Mouse (Mus musculus) stomach, embryonic 16.5 days (tissue): ENCODE measurements around the gene Fam126b. TPM values are rescaled to one million over a fixed set of nuclear protein-coding genes. Genes with fewer than 3 reads are reported as not detected.
"Not testable (repeated sequence)": the region's sequence is repeated elsewhere in the genome, so short reads cannot be mapped to it uniquely, and the experiment has no call there.

Experiments
- ATAC-seq: fragments of 200-750 bp; cut with Nextera tagmentation; 2 replicates; pipeline ENCODE4 v1.8.0; 2017; ENCODE audit warnings: moderate number of reproducible peaks, moderate TSS enrichment; ENCODE audit not compliant: insufficient read depth, low FRiP score
- H3K27ac ChIP-seq: fragments of 300-500 bp; sonication (generic); 2 replicates; pipeline ENCODE4 v1.5.1; 2014; ENCODE audit warnings: low read length
- H3K27me3 ChIP-seq: fragments of 300-500 bp; sonication (generic); 2 replicates; pipeline ENCODE4 v1.6.1; 2014; ENCODE audit warnings: low read length, control low read depth, mixed read lengths; ENCODE audit not compliant: control insufficient read depth, insufficient read depth
- H3K36me3 ChIP-seq: fragments of 300-500 bp; sonication (generic); 2 replicates; pipeline ENCODE4 v1.6.1; 2014; ENCODE audit warnings: low read length; ENCODE audit not compliant: control insufficient read depth, insufficient read depth
- H3K4me1 ChIP-seq: fragments of 300-500 bp; sonication (generic); 2 replicates; pipeline ENCODE4 v1.6.1; 2014; ENCODE audit warnings: low read length, control low read depth, mixed read lengths; ENCODE audit not compliant: control insufficient read depth, insufficient read depth
- H3K4me2 ChIP-seq: fragments of 300-500 bp; sonication (generic); 2 replicates; pipeline ENCODE4 v1.6.1; 2014; ENCODE audit warnings: low read depth, low read length, mixed read lengths
- H3K4me3 ChIP-seq: fragments of 300-500 bp; sonication (generic); replicated peaks from 2 replicates; pipeline ENCODE4 v1.5.1; 2014; ENCODE audit warnings: mild to moderate bottlenecking, low read length
- H3K9ac ChIP-seq: fragments of 300-500 bp; sonication (generic); 2 replicates; pipeline ENCODE4 v1.6.1; 2014; ENCODE audit warnings: low read length
- H3K9me3 ChIP-seq: fragments of 300-500 bp; sonication (generic); replicated peaks from 2 replicates; pipeline ENCODE4 v1.6.1; 2016; ENCODE audit warnings: low read length, control low read depth; ENCODE audit not compliant: control insufficient read depth
- WGBS: fragments of 180-500 bp; shearing (Covaris S2); extraction: QIAGEN DNeasy Blood & Tissue Kit; methylation state at CpG from one replicate; pipeline ENCODE4 v1.1.7; 2014; 5-methylcytosine and 5-hydroxymethylcytosine counted together
- polyA plus RNA-seq: library from polyadenylated mRNA; unstranded; fragments of >200 nt; fragmentation: Nextera tagmentation; extraction: Ambion mirVana; gene quantifications from 2 replicates; pipeline ENCODE4 v1.2.1, GENCODE M21; 2015

The Fam126b gene
- polyA plus RNA-seq, 1 experiment from 2014 or later, result 9.5 TPM

DNA sequence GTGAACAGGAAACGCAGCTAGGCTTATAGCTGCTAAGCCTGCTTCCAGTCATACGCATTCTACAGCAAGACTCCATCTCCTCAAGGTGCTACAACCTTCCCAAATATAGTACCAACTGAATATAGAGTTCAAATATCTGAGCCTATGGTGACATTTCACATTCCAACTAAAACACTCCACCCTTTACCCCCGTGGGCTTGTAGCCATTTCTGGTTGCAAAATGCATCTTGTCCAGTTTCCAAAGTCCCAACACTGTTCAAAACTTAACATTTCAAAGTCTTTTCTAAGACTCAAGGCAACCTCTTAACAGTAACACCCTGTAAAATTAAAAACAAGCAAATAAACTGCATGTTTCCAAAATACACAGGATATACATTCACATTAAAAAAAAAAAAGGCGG is 29.0 kb upstream of the Fam126b start:
- Histone ChIP-seq H3K27ac (no peak overlapping the region), H3K36me3 (no peaks in the 10 kb centered on the region), H3K4me3 (no peak overlapping the region), H3K4me2 (no peak overlapping the region), H3K9me3 (no peaks in the 10 kb centered on the region), H3K4me1 (peaks cover 8% of the 10 kb centered on the region; the same call in 1 of the 2 replicates), H3K9ac (no peak overlapping the region), H3K27me3 (no peaks in the 10 kb centered on the region)
- no peak for ATAC-seq
- 84% methylated on average over 4 of the region's 4 CpGs for WGBS

DNA sequence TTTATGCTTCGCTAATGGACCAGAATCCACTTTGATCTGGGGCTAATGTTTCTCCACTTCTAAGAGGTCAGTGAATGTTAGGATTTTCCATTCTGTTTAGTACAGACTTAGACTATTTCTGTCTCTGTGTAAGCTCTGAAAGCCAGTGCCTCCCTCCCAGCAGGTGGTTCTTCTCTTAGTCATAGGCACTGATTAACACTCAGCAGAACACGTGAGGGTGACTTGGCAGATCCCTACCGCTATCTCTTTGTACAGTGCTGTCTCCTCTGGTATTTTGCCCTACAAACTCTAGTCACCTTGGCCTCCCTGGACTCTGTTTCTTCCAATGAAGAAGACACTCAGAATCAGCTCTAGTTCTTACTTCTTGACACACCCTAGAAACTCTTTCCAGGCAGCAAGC is 28.3 kb upstream of the Fam126b start:
- peaks cover 8% of the 10 kb centered on the region; the same call in 1 of the 2 replicates for H3K4me1 ChIP-seq
- H3K9me3 ChIP-seq, result no peaks in the 10 kb centered on the region
- H3K27me3 ChIP-seq, result no peaks in the 10 kb centered on the region
- no peak overlapping the region for H3K9ac ChIP-seq
- WGBS, result 34% methylated on average over 3 of the region's 3 CpGs
- H3K27ac ChIP-seq, result peak overlapping the region; percentile 21; the same call in 1 of the 2 replicates
- H3K36me3 ChIP-seq, result no peaks in the 10 kb centered on the region
- no peak overlapping the region for H3K4me2 ChIP-seq
- no peak overlapping the region for H3K4me3 ChIP-seq
- ATAC-seq, result peak; percentile 83

DNA sequence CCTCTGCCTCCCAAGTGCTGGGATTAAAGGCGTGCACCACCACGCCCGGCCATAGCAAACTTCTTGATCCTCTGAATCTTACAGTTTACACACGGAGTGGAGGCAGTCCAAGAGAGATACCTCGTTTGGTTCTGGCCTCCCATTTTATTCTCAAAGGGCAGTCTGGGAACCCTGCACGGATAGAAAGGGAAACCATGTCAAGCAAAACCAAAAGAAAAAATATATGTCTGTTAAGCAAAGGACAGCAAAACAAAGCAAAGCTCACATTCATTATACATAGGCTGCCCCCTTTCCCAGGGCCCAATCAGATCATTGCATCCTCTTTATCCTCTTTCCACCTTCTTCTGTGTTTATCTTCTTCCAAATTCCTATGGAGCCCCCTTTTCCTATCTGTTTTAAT is 27.7 kb upstream of the Fam126b start:
- Histone ChIP-seq H3K9ac (no peak overlapping the region), H3K27me3 (no peaks in the 10 kb centered on the region), H3K4me3 (no peak overlapping the region), H3K36me3 (no peaks in the 10 kb centered on the region), H3K4me1 (peaks cover 8% of the 10 kb centered on the region; the same call in 1 of the 2 replicates), H3K4me2 (no peak overlapping the region), H3K9me3 (no peaks in the 10 kb centered on the region), H3K27ac (no peak overlapping the region)
- no peak for ATAC-seq
- 58% methylated on average over 6 of the region's 6 CpGs for WGBS

DNA sequence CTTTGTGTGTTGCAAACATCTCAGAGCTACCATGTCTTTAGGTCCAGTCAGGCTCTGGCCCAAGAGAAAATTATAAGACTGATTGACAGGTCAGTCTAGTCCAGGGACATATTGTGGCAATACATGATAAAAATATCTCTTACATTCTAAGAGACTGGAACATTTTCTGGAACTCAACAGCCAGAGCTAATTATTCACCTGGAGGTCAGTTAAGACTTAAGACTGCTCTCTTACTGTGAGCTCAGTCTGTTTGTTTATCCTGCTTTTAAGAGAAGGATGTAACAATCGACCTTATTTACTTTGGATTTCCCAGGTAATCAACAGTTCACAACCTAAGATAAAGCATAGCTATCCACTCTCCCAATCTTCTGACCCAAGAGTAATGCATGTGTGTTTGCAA is 24.5 kb upstream of the Fam126b start:
- Histone ChIP-seq H3K4me2 (no peak overlapping the region), H3K4me3 (no peak overlapping the region), H3K4me1 (peaks cover 4% of the 10 kb centered on the region; the same call in 1 of the 2 replicates), H3K9me3 (no peaks in the 10 kb centered on the region), H3K27me3 (no peaks in the 10 kb centered on the region), H3K36me3 (no peaks in the 10 kb centered on the region), H3K27ac (no peak overlapping the region), H3K9ac (no peak overlapping the region)
- ATAC-seq, result no peak
- WGBS, result 15% methylated on average over 1 of the region's 1 CpGs

DNA sequence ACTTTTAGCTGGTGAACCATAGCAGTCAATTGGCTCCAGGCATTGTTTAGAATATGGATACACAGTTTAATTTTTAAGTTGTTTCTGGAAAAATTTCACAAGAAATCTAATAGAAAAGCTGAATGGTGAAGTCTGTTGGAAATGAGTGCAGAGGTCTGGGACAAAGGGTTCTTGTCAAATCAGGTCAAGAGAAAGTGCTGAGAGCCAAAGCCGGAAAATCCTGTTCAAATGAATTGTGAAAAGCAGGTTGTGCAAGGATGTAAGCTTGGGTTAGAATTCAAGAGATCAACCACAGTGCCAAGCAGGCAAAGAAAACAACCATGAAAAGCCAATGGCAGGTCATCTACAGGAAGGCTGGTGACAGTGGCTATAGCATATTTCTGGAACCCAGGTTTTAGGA is 24.0 kb upstream of the Fam126b start:
- H3K4me2 ChIP-seq, result no peak overlapping the region
- ATAC-seq, result no peak
- H3K9ac ChIP-seq, result no peak overlapping the region
- no peaks in the 10 kb centered on the region for H3K9me3 ChIP-seq
- no peaks in the 10 kb centered on the region for H3K27me3 ChIP-seq
- peaks cover 4% of the 10 kb centered on the region; the same call in 1 of the 2 replicates for H3K4me1 ChIP-seq
- H3K27ac ChIP-seq, result no peak overlapping the region
- H3K36me3 ChIP-seq, result no peaks in the 10 kb centered on the region
- 67% methylated on average over 1 of the region's 1 CpGs for WGBS
- no peak overlapping the region for H3K4me3 ChIP-seq

DNA sequence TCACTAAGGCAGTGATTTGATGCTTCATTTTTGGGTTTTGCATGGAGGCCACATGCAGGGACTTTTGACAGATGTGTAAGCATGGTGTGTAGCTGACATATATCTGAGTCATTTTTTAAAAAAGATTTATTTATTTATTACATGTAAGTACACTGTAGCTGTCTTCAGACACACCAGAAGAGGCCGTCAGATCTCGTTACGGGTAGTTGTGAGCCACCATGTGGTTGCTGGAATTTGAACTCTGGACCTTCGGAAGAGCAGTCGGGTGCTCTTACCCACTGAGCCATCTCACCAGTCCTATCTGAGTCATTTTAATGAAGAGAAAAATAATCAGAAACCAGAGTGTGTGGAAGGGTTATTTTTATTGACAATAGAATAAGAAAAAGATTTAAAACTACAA is 23.5 kb upstream of the Fam126b start:
- not testable (repeated sequence) for H3K36me3 ChIP-seq, H3K4me2 ChIP-seq, H3K27me3 ChIP-seq, H3K27ac ChIP-seq, ATAC-seq, H3K9me3 ChIP-seq, H3K4me1 ChIP-seq, H3K4me3 ChIP-seq, H3K9ac ChIP-seq
- WGBS, result 78% methylated on average over 5 of the region's 5 CpGs

DNA sequence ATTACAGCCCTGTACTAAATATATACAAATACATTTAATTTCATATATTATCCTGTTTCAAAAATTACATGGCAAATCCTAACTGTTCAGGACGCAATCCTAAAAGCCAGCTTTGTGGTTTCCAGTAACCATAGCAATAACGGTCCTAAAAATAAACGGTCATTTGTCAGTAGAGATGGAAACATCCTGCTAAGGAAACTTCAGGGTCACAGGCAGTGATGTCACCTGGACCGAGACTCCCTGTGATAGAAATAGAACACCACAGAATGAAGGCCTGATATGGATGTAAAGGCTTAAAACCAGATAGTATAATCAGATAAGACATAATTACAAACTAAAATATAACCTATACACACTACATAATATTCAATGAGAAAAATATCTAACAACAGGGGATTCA is 17.6 kb upstream of the Fam126b start:
- WGBS, result 43% methylated on average over 4 of the region's 4 CpGs
- H3K4me1 ChIP-seq, result no peaks in the 10 kb centered on the region
- H3K27ac ChIP-seq, result no peak overlapping the region
- H3K27me3 ChIP-seq, result no peaks in the 10 kb centered on the region
- no peak for ATAC-seq
- no peak overlapping the region for H3K4me3 ChIP-seq
- H3K4me2 ChIP-seq, result no peak overlapping the region
- no peaks in the 10 kb centered on the region for H3K9me3 ChIP-seq
- H3K9ac ChIP-seq, result no peak overlapping the region
- no peaks in the 10 kb centered on the region for H3K36me3 ChIP-seq

DNA sequence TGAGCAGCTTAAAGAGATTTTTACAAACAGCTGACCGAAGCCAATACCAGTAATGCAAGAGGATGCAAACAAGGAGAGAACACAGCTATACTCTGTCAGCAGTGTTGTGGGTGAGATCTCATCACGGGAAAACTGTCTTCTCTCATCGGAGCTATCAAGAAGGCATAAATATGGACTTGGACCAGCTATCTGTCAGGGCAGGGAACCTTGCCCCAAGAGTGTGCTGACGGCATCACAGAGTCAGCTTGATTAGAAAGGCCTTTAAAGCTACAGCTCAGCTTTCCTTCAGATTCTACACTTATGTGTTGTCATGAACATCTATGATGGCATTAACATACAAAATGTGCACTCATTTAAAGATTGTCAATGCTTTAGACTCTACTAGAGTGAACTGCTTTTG is 16.6 kb upstream of the Fam126b start:
- Histone ChIP-seq H3K4me2 (no peak overlapping the region), H3K9ac (no peak overlapping the region), H3K27ac (no peak overlapping the region), H3K4me3 (no peak overlapping the region), H3K27me3 (no peaks in the 10 kb centered on the region), H3K36me3 (no peaks in the 10 kb centered on the region), H3K4me1 (no peaks in the 10 kb centered on the region), H3K9me3 (no peaks in the 10 kb centered on the region)
- ATAC-seq, result no peak
- WGBS, result 80% methylated on average over 4 of the region's 4 CpGs

DNA sequence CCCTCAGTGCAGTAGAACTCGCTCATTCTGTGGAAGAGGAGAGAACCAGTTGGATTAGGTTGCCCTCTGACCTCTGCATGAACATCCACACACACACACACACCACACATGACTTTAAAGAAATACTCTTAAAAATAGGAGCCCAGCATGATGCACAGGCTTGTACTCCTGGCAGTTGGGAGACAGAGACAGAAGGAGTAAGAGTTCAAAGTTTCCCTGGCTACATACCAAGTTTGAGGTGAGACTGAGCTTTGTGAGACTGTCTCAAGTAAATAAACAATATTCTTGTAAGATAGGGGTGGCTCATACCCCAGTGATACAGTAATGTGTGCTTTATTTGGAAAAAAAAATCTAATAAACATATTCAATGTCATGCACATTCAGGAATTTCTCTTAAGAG is 1.4 kb upstream of the Fam126b start:
- WGBS, result 79% methylated on average over 1 of the region's 1 CpGs
- H3K9ac ChIP-seq, result no peak overlapping the region
- H3K4me2 ChIP-seq, result peak overlapping the region; percentile 65
- no peaks in the 10 kb centered on the region for H3K36me3 ChIP-seq
- H3K9me3 ChIP-seq, result no peaks in the 10 kb centered on the region
- ATAC-seq, result no peak
- no peak overlapping the region for H3K27ac ChIP-seq
- peaks cover 8% of the 10 kb centered on the region for H3K4me1 ChIP-seq
- peak overlapping the region; percentile 89; the same call in 1 of the 2 replicates for H3K4me3 ChIP-seq
- H3K27me3 ChIP-seq, result no peaks in the 10 kb centered on the region
